Mouse (Mus musculus): ENCODE measurements at regions not wholly inside any gene's neighbourhood (a gene's known extent, or its start where the extent isn't known, plus 50 kb on each side); places are given as distances from the start of the nearest gene placed in this dataset.

- no peaks in the 10 kb centered on the region for H3K27me3 ChIP-seq (ENCODE audit: control insufficient read depth, insufficient read depth, low read length)
- ATAC-seq (ENCODE audit: insufficient number of reproducible peaks, low FRiP score, low TSS enrichment, low read depth) = no peak
- H3K4me3 ChIP-seq (ENCODE audit: low read depth, low read length) = no peak overlapping the region
- no peak for DNase-seq (ENCODE audit: low spot score)
- no peak overlapping the region for H3K4me2 ChIP-seq (ENCODE audit: low read depth, severe bottlenecking)
- no peaks in the 10 kb centered on the region for H3K36me3 ChIP-seq (ENCODE audit: control insufficient read depth, insufficient read depth, low read length)
- WGBS = 67% methylated on average over 9 of the region's 9 CpGs
- no peak overlapping the region for H3K27ac ChIP-seq (replicated peaks; ENCODE audit: low read depth, low read length)
- no peaks in the 10 kb centered on the region for H3K9me3 ChIP-seq (ENCODE audit: control insufficient read depth, low read length)
- no peak overlapping the region for H3K9ac ChIP-seq (ENCODE audit: low read length)
- H3K4me1 ChIP-seq (ENCODE audit: control insufficient read depth, insufficient read depth, low read length) = 0 out of 2 replicates have a peak, but pooled peaks cover 3% of the 10 kb centered on the region
Observed at GRCm38 (mm10) chr12:107327107-107327770, 161.2 kb upstream of the 3110018I06Rik start.

DNA sequence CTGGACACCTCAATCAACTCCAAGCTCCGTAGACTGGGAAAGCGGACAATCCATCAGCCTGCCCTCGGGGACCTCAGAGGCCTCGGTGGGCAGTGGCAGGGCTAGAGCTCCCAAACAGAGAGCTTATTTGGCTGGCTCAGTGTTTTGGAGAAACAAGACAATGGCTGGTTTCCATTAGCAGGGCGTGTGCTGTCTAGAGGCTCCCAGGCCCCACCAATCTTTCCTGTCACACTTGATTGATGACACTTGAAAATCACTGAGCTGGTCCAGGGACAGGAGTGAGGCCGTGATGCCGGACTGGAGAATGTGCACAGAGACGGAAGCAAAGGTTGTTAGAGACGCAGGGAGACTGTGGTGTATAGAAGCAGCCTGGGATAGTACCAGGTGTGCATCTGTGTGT lies 159.4 kb upstream of the 3110018I06Rik start:
- H3K4me1 ChIP-seq (ENCODE audit: control insufficient read depth, insufficient read depth, low read length) = 0 out of 2 replicates have a peak, but pooled peaks cover 3% of the 10 kb centered on the region
- DNase-seq (ENCODE audit: low spot score) = no peak
- ATAC-seq (ENCODE audit: insufficient number of reproducible peaks, low FRiP score, low TSS enrichment, low read depth) = no peak
- no peak overlapping the region for H3K9ac ChIP-seq (ENCODE audit: low read length)
- H3K9me3 ChIP-seq (ENCODE audit: control insufficient read depth, low read length) = no peaks in the 10 kb centered on the region
- H3K27ac ChIP-seq (replicated peaks; ENCODE audit: low read depth, low read length) = no peak overlapping the region
- H3K36me3 ChIP-seq (ENCODE audit: control insufficient read depth, insufficient read depth, low read length) = no peaks in the 10 kb centered on the region
- 11% methylated on average over 9 of the region's 9 CpGs for WGBS
- no peak overlapping the region for H3K4me3 ChIP-seq (ENCODE audit: low read depth, low read length)
- H3K4me2 ChIP-seq (ENCODE audit: low read depth, severe bottlenecking) = no peak overlapping the region
- no peaks in the 10 kb centered on the region for H3K27me3 ChIP-seq (ENCODE audit: control insufficient read depth, insufficient read depth, low read length)

GRCm38 (mm10) chr12:107334366-107334765 lies 154.1 kb upstream of the 3110018I06Rik start:
- ATAC-seq (ENCODE audit: insufficient number of reproducible peaks, low FRiP score, low TSS enrichment, low read depth) (no peak), DNase-seq (ENCODE audit: low spot score) (no peak)
- no peak overlapping the region for H3K4me2 ChIP-seq (ENCODE audit: low read depth, severe bottlenecking)
- H3K4me1 ChIP-seq (ENCODE audit: control insufficient read depth, insufficient read depth, low read length) = no peaks in the 10 kb centered on the region
- H3K9ac ChIP-seq (ENCODE audit: low read length) = no peak overlapping the region
- H3K9me3 ChIP-seq (ENCODE audit: control insufficient read depth, low read length) = no peaks in the 10 kb centered on the region
- no peak overlapping the region for H3K27ac ChIP-seq (replicated peaks; ENCODE audit: low read depth, low read length)
- H3K36me3 ChIP-seq (ENCODE audit: control insufficient read depth, insufficient read depth, low read length) = no peaks in the 10 kb centered on the region
- WGBS = 47% methylated on average over 8 of the region's 8 CpGs
- H3K4me3 ChIP-seq (ENCODE audit: low read depth, low read length) = no peak overlapping the region
- no peaks in the 10 kb centered on the region for H3K27me3 ChIP-seq (ENCODE audit: control insufficient read depth, insufficient read depth, low read length)

DNA sequence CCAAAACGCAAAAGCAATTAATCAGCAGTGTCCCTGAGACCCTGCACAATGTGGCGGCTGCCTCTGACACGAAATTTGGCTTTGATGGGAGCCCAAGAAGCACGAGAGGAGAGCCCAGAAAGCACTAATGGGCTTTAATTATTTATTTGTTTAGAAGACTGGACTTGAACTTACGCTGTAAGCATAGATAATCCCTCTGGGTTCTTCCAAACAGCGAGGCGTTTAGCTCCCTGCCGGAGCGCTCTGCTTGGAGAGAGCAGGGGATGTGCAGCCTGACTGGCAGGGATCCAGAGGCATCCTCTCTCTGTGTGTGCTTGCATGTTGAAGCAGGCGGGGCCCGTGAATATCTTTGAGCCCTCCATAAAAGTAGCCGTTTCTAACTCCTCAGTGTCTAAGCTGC lies 153.3 kb upstream of the 3110018I06Rik start:
- H3K4me1 ChIP-seq (ENCODE audit: control insufficient read depth, insufficient read depth, low read length) = no peaks in the 10 kb centered on the region
- H3K36me3 ChIP-seq (ENCODE audit: control insufficient read depth, insufficient read depth, low read length) = no peaks in the 10 kb centered on the region
- no peak overlapping the region for H3K4me3 ChIP-seq (ENCODE audit: low read depth, low read length)
- no peak for ATAC-seq (ENCODE audit: insufficient number of reproducible peaks, low FRiP score, low TSS enrichment, low read depth)
- WGBS = 75% methylated on average over 12 of the region's 12 CpGs
- H3K27me3 ChIP-seq (ENCODE audit: control insufficient read depth, insufficient read depth, low read length) = no peaks in the 10 kb centered on the region
- no peaks in the 10 kb centered on the region for H3K9me3 ChIP-seq (ENCODE audit: control insufficient read depth, low read length)
- no peak overlapping the region for H3K27ac ChIP-seq (replicated peaks; ENCODE audit: low read depth, low read length)
- DNase-seq (ENCODE audit: low spot score) = no peak
- no peak overlapping the region for H3K9ac ChIP-seq (ENCODE audit: low read length)
- no peak overlapping the region for H3K4me2 ChIP-seq (ENCODE audit: low read depth, severe bottlenecking)

GRCm38 (mm10) chr12:107338758-107339157 lies 149.7 kb upstream of the 3110018I06Rik start:
- H3K9ac ChIP-seq (ENCODE audit: low read length) = no peak overlapping the region
- no peak overlapping the region for H3K4me3 ChIP-seq (ENCODE audit: low read depth, low read length)
- no peaks in the 10 kb centered on the region for H3K36me3 ChIP-seq (ENCODE audit: control insufficient read depth, insufficient read depth, low read length)
- WGBS = 71% methylated on average over 10 of the region's 10 CpGs
- no peak overlapping the region for H3K27ac ChIP-seq (replicated peaks; ENCODE audit: low read depth, low read length)
- no peak for DNase-seq (ENCODE audit: low spot score)
- H3K9me3 ChIP-seq (ENCODE audit: control insufficient read depth, low read length) = no peaks in the 10 kb centered on the region
- H3K27me3 ChIP-seq (ENCODE audit: control insufficient read depth, insufficient read depth, low read length) = no peaks in the 10 kb centered on the region
- H3K4me2 ChIP-seq (ENCODE audit: low read depth, severe bottlenecking) = no peak overlapping the region
- H3K4me1 ChIP-seq (ENCODE audit: control insufficient read depth, insufficient read depth, low read length) = no peaks in the 10 kb centered on the region
- ATAC-seq (ENCODE audit: insufficient number of reproducible peaks, low FRiP score, low TSS enrichment, low read depth) = no peak

DNA sequence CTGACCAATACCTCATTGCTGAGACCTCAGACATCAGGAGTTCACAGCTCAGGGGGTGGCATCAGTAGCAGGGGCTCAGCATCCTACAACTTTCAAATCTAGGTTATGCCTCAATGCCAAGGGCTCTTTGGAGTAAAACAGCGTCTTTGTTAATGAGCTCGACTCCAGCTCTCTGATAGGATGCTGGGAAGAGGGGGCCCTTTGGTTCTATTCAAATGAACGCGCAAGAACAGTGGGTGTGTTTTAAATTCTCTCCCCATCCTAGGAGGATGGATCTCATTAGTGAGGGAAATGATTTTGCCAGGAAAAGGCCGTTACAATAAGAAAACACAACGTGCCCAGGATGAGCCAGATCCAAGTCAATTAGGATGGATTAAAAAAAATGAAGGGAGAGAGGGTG lies 132.2 kb upstream of the 3110018I06Rik start:
- no peak for DNase-seq (ENCODE audit: low spot score)
- no peaks in the 10 kb centered on the region for H3K36me3 ChIP-seq (ENCODE audit: control insufficient read depth, insufficient read depth, low read length)
- H3K9ac ChIP-seq (ENCODE audit: low read length) = no peak overlapping the region
- H3K27ac ChIP-seq (replicated peaks; ENCODE audit: low read depth, low read length) = no peak overlapping the region
- no peak overlapping the region for H3K4me2 ChIP-seq (ENCODE audit: low read depth, severe bottlenecking)
- H3K9me3 ChIP-seq (ENCODE audit: control insufficient read depth, low read length) = no peaks in the 10 kb centered on the region
- H3K27me3 ChIP-seq (ENCODE audit: control insufficient read depth, insufficient read depth, low read length) = no peaks in the 10 kb centered on the region
- no peak overlapping the region for H3K4me3 ChIP-seq (ENCODE audit: low read depth, low read length)
- H3K4me1 ChIP-seq (ENCODE audit: control insufficient read depth, insufficient read depth, low read length) = no peaks in the 10 kb centered on the region
- WGBS = 37% methylated on average over 6 of the region's 6 CpGs
- no peak for ATAC-seq (ENCODE audit: insufficient number of reproducible peaks, low FRiP score, low TSS enrichment, low read depth)

GRCm38 (mm10) chr12:107356974-107357373 lies 131.5 kb upstream of the 3110018I06Rik start:
- no peak overlapping the region for H3K4me2 ChIP-seq (ENCODE audit: low read depth, severe bottlenecking)
- DNase-seq (ENCODE audit: low spot score) = no peak
- ATAC-seq (ENCODE audit: insufficient number of reproducible peaks, low FRiP score, low TSS enrichment, low read depth) = no peak
- no peak overlapping the region for H3K9ac ChIP-seq (ENCODE audit: low read length)
- no peaks in the 10 kb centered on the region for H3K4me1 ChIP-seq (ENCODE audit: control insufficient read depth, insufficient read depth, low read length)
- no peaks in the 10 kb centered on the region for H3K27me3 ChIP-seq (ENCODE audit: control insufficient read depth, insufficient read depth, low read length)
- H3K27ac ChIP-seq (replicated peaks; ENCODE audit: low read depth, low read length) = no peak overlapping the region
- no peaks in the 10 kb centered on the region for H3K36me3 ChIP-seq (ENCODE audit: control insufficient read depth, insufficient read depth, low read length)
- WGBS = 90% methylated on average over 7 of the region's 7 CpGs
- H3K4me3 ChIP-seq (ENCODE audit: low read depth, low read length) = no peak overlapping the region
- no peaks in the 10 kb centered on the region for H3K9me3 ChIP-seq (ENCODE audit: control insufficient read depth, low read length)

GRCm38 (mm10) chr12:107360511-107360910 lies 127.9 kb upstream of the 3110018I06Rik start:
- no peaks in the 10 kb centered on the region for H3K9me3 ChIP-seq (ENCODE audit: control insufficient read depth, low read length)
- no peak overlapping the region for H3K4me3 ChIP-seq (ENCODE audit: low read depth, low read length)
- no peaks in the 10 kb centered on the region for H3K4me1 ChIP-seq (ENCODE audit: control insufficient read depth, insufficient read depth, low read length)
- DNase-seq (ENCODE audit: low spot score) (no peak), ATAC-seq (ENCODE audit: insufficient number of reproducible peaks, low FRiP score, low TSS enrichment, low read depth) (no peak)
- H3K36me3 ChIP-seq (ENCODE audit: control insufficient read depth, insufficient read depth, low read length) = no peaks in the 10 kb centered on the region
- H3K27ac ChIP-seq (replicated peaks; ENCODE audit: low read depth, low read length) = no peak overlapping the region
- WGBS = 88% methylated on average over 12 of the region's 12 CpGs
- H3K27me3 ChIP-seq (ENCODE audit: control insufficient read depth, insufficient read depth, low read length) = no peaks in the 10 kb centered on the region
- no peak overlapping the region for H3K4me2 ChIP-seq (ENCODE audit: low read depth, severe bottlenecking)
- H3K9ac ChIP-seq (ENCODE audit: low read length) = no peak overlapping the region

DNA sequence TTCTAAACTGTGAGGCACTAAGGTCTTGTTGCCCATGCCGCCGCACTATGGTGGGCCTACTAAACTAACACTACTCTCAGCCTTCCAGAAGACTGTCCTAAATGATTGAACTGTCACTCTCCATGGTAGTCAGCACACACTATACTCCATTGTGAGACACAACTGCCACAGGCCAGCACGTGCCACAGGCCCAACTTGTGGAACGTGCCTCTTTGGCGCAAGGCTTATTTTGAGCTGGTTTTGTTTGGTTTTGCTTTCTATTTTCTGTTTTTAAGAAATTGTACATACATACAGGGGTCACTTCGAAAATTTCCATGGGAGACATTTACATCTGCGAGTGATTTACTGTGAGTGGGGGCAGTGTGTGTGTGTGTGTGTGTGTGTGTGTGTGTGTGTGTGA lies 126.8 kb upstream of the 3110018I06Rik start:
- H3K27me3 ChIP-seq (ENCODE audit: control insufficient read depth, insufficient read depth, low read length) = no peaks in the 10 kb centered on the region
- no peak overlapping the region for H3K4me2 ChIP-seq (ENCODE audit: low read depth, severe bottlenecking)
- no peaks in the 10 kb centered on the region for H3K36me3 ChIP-seq (ENCODE audit: control insufficient read depth, insufficient read depth, low read length)
- H3K27ac ChIP-seq (replicated peaks; ENCODE audit: low read depth, low read length) = no peak overlapping the region
- H3K4me3 ChIP-seq (ENCODE audit: low read depth, low read length) = no peak overlapping the region
- no peak overlapping the region for H3K9ac ChIP-seq (ENCODE audit: low read length)
- no peaks in the 10 kb centered on the region for H3K9me3 ChIP-seq (ENCODE audit: control insufficient read depth, low read length)
- WGBS = 95% methylated on average over 7 of the region's 7 CpGs
- no peaks in the 10 kb centered on the region for H3K4me1 ChIP-seq (ENCODE audit: control insufficient read depth, insufficient read depth, low read length)
- ATAC-seq (ENCODE audit: insufficient number of reproducible peaks, low FRiP score, low TSS enrichment, low read depth) (no peak), DNase-seq (ENCODE audit: low spot score) (no peak)

All from limb, embryonic 11.5 days (tissue).